Mouse (Mus musculus) heart, postnatal 4 days (tissue): ENCODE results near the gene Gm9112. TPM values are rescaled to one million over a fixed set of nuclear protein-coding genes. Genes with fewer than 3 reads are reported as not detected.
"Not testable (repeated sequence)": the region's sequence is repeated elsewhere in the genome, so short reads cannot be mapped to it uniquely, and the experiment has no call there.

Experiments
- DNase-seq: peaks from one replicate; pipeline ENCODE4 v3.0.0; 2021
- total RNA-seq, 2 experiments: library from RNA; stranded (reverse); gene quantifications; 2 replicates each; pipeline ENCODE4 v1.2.3; 2021

Gene Gm9112
- total RNA-seq: not detected

DNA sequence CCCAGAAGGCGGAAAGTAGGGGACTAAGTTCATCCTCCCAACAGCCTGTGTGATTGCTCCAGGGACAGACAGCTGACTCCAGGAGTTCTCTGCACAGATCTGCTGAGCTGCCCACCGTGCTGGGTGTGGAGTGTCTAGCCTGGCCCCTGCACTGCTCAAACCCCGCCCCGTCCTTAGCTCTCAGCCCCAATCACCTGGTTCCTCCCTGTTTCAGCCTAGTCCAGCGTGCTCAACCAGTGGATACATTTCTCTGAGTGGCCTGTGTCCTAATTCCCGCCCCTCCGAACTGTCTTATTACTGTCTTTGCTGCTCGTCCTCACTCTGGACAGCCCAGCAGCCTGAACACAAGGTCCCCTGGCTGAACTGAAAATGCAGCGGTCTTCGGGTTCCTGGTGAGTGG is at the start of gene Gm9112, which contains the start of gene Dmrtc1b:
Gene Gm9112 (minus strand): TSS at position 101 of the 400 bp plus-strand sequence.
Gene Dmrtc1b (plus strand): TSS at position 331 of the 400 bp plus-strand sequence.
- DNase-seq: not testable (repeated sequence)

DNA sequence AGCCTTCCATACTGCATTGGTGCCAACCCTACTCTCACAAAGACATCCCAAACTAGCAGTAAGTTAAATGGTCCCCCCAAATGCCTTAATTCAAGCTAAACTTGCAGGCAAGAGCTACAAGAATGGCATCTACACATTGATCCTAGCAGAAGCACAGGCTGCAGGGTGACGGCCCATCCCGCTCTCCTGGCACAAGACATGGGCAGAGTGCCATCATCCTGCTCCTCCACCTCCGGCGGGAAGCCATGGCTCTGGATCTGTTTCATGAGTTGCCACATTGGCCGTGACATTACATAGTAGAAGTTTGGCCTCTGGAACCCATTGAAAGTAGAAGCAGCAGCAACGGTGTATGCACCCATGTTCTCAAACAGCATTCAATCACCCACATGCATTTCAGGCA is 16.8 kb upstream of the Gm9112 start:
- DNase-seq: not testable (repeated sequence)

DNA sequence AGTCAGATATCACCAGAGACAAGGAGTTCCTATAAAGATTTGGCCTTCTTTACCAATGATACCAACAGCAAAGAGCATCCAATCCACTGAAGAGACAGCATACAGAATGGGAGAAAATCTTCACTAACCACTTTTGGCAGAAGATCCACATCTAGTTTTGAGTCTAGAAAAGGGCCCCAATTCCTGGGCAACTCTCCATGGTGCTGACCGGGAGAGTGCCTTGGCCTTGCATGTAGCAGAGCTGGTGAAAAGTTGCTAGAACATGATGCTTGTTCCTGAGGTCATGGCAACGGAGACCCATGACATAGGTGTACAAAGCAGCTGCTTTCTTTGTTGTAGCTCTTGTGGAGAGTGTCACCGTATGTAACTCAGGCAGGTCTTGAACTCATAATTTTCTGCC is 6.8 kb downstream of the Gm9112 start:
- peak; percentile 65 for DNase-seq

GRCm38 (mm10) chrX:102689252-102689651 is 18.2 kb downstream of the Gm9112 start:
- peak; percentile 52 for DNase-seq

DNA sequence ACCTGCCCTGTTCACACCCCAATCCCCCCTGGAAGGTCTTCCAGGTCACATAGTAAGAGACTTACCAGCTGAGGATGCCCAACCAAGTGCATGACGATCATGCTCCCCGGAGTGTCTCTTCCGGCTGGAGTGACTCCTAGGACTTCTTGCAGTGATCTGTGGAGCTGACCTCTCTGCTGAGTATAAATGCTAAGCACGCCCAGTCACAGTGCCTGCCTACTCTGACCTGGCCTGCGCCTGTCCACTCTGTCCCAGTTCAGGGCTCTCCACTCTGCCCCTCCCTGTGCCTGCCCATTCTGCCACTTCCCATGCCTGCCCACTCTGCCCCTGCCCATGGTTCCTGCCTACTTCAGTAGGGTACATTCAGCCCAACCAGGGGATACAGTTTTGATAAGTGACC is 20.6 kb downstream of the Gm9112 start, which contains the start of gene Gm3880:
Gene Gm3880 (minus strand): TSS at position 101 of the 400 bp plus-strand sequence.
- not testable (repeated sequence) for DNase-seq

DNA sequence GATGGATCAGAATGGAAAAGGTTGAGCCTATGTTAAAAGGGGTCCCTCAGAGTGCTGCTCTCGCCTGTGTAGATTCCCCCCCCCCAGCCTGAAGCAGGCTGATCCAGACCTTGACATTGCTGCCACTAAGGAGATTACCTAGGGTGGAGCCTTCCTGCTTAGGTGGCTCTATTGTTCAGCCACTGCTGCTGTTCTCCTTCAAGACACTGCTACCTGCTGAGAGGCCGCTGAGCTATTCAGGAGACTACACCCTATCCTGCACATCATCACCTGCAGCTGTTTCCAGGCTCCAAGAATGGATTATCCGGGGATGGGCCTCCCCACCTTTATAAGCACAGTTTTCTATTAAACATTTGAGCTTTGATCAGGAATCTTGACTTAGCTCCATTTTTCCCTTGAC is 22.7 kb downstream of the Gm9112 start:
- not testable (repeated sequence) for DNase-seq

DNA sequence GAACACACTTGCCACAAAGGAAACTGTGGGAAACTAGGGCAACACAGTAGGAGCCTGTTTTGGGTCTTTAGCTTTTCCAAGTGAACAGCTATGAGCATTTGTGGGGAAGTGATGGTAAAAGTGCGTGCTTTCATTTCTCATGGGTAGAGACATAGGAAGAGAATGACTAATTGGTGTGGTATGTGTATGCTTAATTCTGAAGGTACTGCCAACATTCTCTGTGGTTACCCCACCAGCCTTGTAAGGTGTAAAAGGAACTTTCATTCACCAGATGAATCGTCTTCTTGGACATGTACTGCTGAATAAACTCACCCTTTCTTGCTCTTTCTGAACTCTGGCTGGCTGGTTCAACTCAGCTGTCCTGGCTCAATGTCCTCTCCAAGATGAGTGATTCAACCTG is 40.8 kb downstream of the Gm9112 start:
- no peak for DNase-seq

GRCm38 (mm10) chrX:102660712-102661111 is 46.7 kb downstream of the Gm9112 start:
- DNase-seq: peak; percentile 25

Other genes with a start within 250 kb of the Gm9112 start
- 1 to 10 TPM; 4.9 to 5.7 TPM for gene Hdac8, start 202.3 kb downstream of the Gm9112 start, total RNA-seq
- gene Phka1, start 63.4 kb downstream of the Gm9112 start, total RNA-seq: 10 to 100 TPM; 25.7 to 28.7 TPM
- not detected for gene Gm3880, start 20.7 kb downstream of the Gm9112 start, total RNA-seq
- gene Dmrtc1b, start 230 bp upstream of the Gm9112 start, total RNA-seq: not detected
- gene Dmrtc1c1, start 95.3 kb upstream of the Gm9112 start, total RNA-seq: not detected
- gene Dmrtc1c2, start 147.0 kb upstream of the Gm9112 start, total RNA-seq: not detected
- gene 1700031F05Rik, start 160.3 kb upstream of the Gm9112 start, total RNA-seq: not detected
- under 1 TPM in 1 of 2 experiments, not detected in 1; 0.31 TPM for gene Dmrtc1a, start 201.1 kb upstream of the Gm9112 start, total RNA-seq
- not detected for gene 1700011M02Rik, start 201.3 kb upstream of the Gm9112 start, total RNA-seq
- not detected for gene 1700018G05Rik, start 220.7 kb upstream of the Gm9112 start, total RNA-seq